Mouse (Mus musculus): ENCODE results near the gene Nlrp2.

Gene Nlrp2

GRCm38 (mm10) chr7:5350935-5351334 is at the start of gene Nlrp2:
Gene Nlrp2 (minus strand): TSS chr7:5351035.
- no peak for DNase-seq

- no peak for DNase-seq
Observed at GRCm38 (mm10) chr7:5366724-5367123, 15.9 kb upstream of the Nlrp2 start.

DNA sequence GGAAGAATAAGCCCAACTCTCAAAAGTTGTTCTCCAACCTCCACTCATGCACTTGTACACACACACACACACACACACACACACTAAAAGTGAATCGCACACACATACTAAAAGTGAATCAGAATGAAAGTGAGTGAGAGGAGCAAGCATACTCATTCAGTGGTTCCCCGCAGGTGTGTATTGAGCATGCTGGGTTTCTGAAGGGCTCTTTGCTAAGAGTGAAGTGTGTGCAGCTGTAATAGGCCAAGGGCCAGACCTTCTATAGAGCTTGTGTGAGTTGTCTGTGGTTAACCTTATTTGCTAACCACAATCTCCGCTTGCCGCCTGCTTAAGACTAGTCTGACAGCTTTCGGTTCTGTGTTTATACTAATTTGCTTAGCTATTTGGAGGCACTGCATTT is 12.8 kb upstream of the Nlrp2 start:
- no peak for DNase-seq

DNA sequence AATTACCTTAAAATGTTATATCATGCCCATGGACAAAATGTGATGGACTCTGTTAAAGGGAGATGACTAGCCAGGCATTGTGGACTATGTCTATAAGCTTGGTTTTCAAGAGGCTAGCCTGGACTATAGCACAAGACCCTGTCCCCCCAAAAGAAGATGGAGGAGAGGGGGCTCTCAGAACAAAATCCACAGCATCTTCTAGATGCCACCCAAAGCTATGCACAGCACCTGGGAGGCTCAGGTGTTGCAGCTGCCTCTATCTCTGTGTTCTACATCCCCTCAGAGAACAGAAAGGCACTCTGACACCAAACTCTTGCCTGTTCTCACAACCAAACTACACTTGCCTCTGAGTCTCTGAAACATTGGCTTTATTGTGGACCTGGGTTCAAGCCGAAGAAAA is 598 bp downstream of the Nlrp2 start, which contains the start of gene Gm5065:
Gene Gm5065, plus strand, starts transcription at position 301 of the 400 bp plus-strand sequence.
- DNase-seq: no peak

DNA sequence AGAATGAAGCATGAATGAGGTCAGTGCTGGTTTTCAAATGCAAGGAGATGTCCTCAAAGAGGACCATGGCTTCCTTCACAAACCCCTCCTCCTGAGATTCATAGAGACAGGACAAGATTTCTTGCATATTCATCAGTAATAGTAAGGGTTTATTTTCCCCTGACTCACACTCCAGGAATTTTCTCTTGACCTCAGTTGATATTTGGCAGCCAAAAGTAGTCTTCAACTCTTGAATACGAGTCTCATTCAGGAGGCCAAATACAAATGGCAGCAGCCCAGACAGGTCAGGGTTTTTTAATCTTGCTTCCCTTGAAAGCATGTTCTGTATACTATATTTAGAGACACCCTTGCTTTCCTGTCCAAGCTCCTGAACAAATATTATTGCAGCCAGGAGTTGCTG is 23.3 kb downstream of the Nlrp2 start:
- no peak for DNase-seq

- no peak for DNase-seq
Observed at GRCm38 (mm10) chr7:5288281-5288680, 62.6 kb downstream of the Nlrp2 start.

DNA sequence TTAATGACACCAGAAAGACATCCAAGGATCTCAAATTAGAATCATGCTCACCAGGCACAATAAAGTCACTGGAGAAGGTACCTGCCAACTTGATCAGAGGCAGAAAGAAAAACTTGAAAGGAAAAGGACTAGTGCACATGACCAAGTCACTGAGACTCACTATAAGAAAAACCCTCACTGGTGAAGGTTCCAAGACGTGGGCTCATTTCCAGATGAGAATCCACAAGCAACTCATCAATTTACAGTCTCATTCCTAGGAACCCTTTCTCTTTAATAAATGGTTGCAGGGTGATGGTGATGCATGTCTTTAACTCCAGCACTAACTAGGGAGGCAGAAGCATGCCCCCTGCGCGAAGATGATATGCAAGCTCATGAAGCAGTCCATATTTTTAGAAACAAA is 87.8 kb downstream of the Nlrp2 start:
- DNase-seq: no peak

All from right cerebral cortex, postnatal 4 days (tissue).